Mouse (Mus musculus) myocyte (in vitro differentiated cells): ENCODE measurements around the gene Tcf12. TPM values are rescaled to one million over a fixed set of nuclear protein-coding genes. Genes with fewer than 3 reads are reported as not detected.

Source experiments
- H3K27me3 ChIP-seq: one replicate; pipeline ENCODE4 v1.6.1; 2011; ENCODE audit not compliant: control insufficient read depth, insufficient read depth, insufficient read length
- H3K36me3 ChIP-seq: one replicate; pipeline ENCODE4 v1.6.1; 2011; ENCODE audit not compliant: control insufficient read depth, insufficient read depth
- H3K4me2 ChIP-seq: one replicate; pipeline ENCODE4 v1.6.1; 2011; ENCODE audit warnings: low read depth, control low read depth
- H3K4me3 ChIP-seq: one replicate; pipeline ENCODE4 v1.5.1; 2011; ENCODE audit warnings: mild to moderate bottlenecking, control low read depth, moderate library complexity
- H3K79me2 ChIP-seq: one replicate; pipeline ENCODE4 v1.6.1; 2011; ENCODE audit not compliant: control insufficient read depth, insufficient read depth
- H3ac ChIP-seq: one replicate; pipeline ENCODE4 v1.6.1; 2011; ENCODE audit not compliant: control insufficient read depth, insufficient read length
- CEBPB ChIP-seq: IDR thresholded peaks from 2 replicates; pipeline ENCODE4 v1.6.1; 2011; ENCODE audit warnings: mild to moderate bottlenecking, moderate library complexity; ENCODE audit not compliant: poor library complexity, insufficient read depth, severe bottlenecking
- E2F4 ChIP-seq: IDR thresholded peaks from one replicate; pipeline ENCODE4 v1.6.1; 2011; ENCODE audit warnings: mild to moderate bottlenecking, control low read depth, moderate library complexity; ENCODE audit not compliant: insufficient read depth
- MAX ChIP-seq: IDR thresholded peaks from one replicate; pipeline ENCODE4 v1.6.1; 2011; ENCODE audit warnings: low read depth, mild to moderate bottlenecking, control low read depth
- MYOD1 ChIP-seq, 3 experiments: IDR thresholded peaks; one replicate each; pipeline ENCODE4 v1.6.1; 2011; ENCODE audit warnings: control low read depth in 2 of 3, low read depth in 2 of 3, mild to moderate bottlenecking in 2 of 3, moderate library complexity in 1 of 3; ENCODE audit not compliant: insufficient read length in 2 of 3, control insufficient read depth in 1 of 3
- MYOG ChIP-seq, 3 experiments: IDR thresholded peaks; one replicate each; pipeline ENCODE4 v1.6.1; 2011; ENCODE audit warnings: control low read depth in 2 of 3, low read depth in 2 of 3, mild to moderate bottlenecking in 2 of 3; ENCODE audit not compliant: insufficient read length in 2 of 3, control insufficient read depth in 1 of 3, insufficient read depth in 1 of 3
- POLR2A ChIP-seq: IDR thresholded peaks from one replicate; pipeline ENCODE4 v1.6.1; 2011; ENCODE audit warnings: low read depth, mild to moderate bottlenecking, control low read depth, moderate library complexity; ENCODE audit not compliant: insufficient read length
- POLR2AphosphoS2 ChIP-seq: IDR thresholded peaks from one replicate; pipeline ENCODE4 v1.6.1; 2011; ENCODE audit warnings: low read depth, control low read depth; ENCODE audit not compliant: insufficient read length
- REST ChIP-seq: IDR thresholded peaks from one replicate; pipeline ENCODE4 v1.6.1; 2011; ENCODE audit warnings: mild to moderate bottlenecking, control low read depth, moderate library complexity; ENCODE audit not compliant: insufficient read depth, insufficient read length
- SRF ChIP-seq: IDR thresholded peaks from one replicate; pipeline ENCODE4 v1.6.1; 2011; ENCODE audit warnings: low read depth; ENCODE audit not compliant: control insufficient read depth, insufficient read length
- TCF12 ChIP-seq: IDR thresholded peaks from one replicate; pipeline ENCODE4 v1.6.1; 2011; ENCODE audit warnings: mild to moderate bottlenecking, control low read depth; ENCODE audit not compliant: poor library complexity, insufficient read depth, severe bottlenecking
- TCF3 ChIP-seq: IDR thresholded peaks from one replicate; pipeline ENCODE4 v1.6.1; 2011; ENCODE audit warnings: low read depth, control low read depth; ENCODE audit not compliant: insufficient read length
- USF1 ChIP-seq: IDR thresholded peaks from one replicate; pipeline ENCODE4 v1.6.1; 2011; ENCODE audit warnings: low read depth, mild to moderate bottlenecking, control low read depth, moderate library complexity
- polyA plus RNA-seq: library from polyadenylated mRNA; unstranded; fragments of >200 nt; fragmentation: generic; extraction: Trizol; gene quantifications from one replicate; pipeline ENCODE4 v1.2.1, GENCODE M21; 2012; ENCODE audit warnings: missing spikeins

Gene Tcf12
- polyA plus RNA-seq, 1 experiment: 34.6 TPM

- H3K4me3 ChIP-seq: no peak overlapping the region
- no peak overlapping the region for H3ac ChIP-seq
- H3K4me2 ChIP-seq: no peak overlapping the region
- peaks cover 70% of the 10 kb centered on the region for H3K79me2 ChIP-seq
- no peaks in the 10 kb centered on the region for H3K36me3 ChIP-seq
- TF ChIP-seq USF1 (no peak), CEBPB (no peak), TCF3 (no peak), REST (no peak), MYOD1 (IDR thresholded peaks at IDR 0.05; ENCODE audit: control insufficient read depth in 1 of 3, insufficient read length in 2 of 3, low read depth in 2 of 3) (no peak), MAX (no peak), SRF (no peak), TCF12 (no peak), E2F4 (no peak), POLR2AphosphoS2 (no peak), POLR2A (no peak)
- H3K27me3 ChIP-seq: no peaks in the 10 kb centered on the region
Observed at GRCm38 (mm10) chr9:71959259-71960025, 152.2 kb downstream of the Tcf12 start.

GRCm38 (mm10) chr9:71953217-71953616, 158.5 kb downstream of the Tcf12 start:
- TF ChIP-seq REST (no peak), MYOG (IDR thresholded peaks at IDR 0.05; ENCODE audit: control insufficient read depth in 1 of 3, insufficient read depth in 1 of 3, insufficient read length in 2 of 3, low read depth in 2 of 3) (no peak), MAX (no peak), POLR2A (no peak), TCF12 (no peak), USF1 (no peak), POLR2AphosphoS2 (no peak), TCF3 (no peak), MYOD1 (IDR thresholded peaks at IDR 0.05; ENCODE audit: control insufficient read depth in 1 of 3, insufficient read length in 2 of 3, low read depth in 2 of 3) (no peak), E2F4 (no peak)
- Histone ChIP-seq H3K27me3 (no peaks in the 10 kb centered on the region), H3K4me2 (no peak overlapping the region), H3K4me3 (no peak overlapping the region), H3K79me2 (peaks cover 70% of the 10 kb centered on the region), H3ac (no peak overlapping the region), H3K36me3 (no peaks in the 10 kb centered on the region)

- H3ac ChIP-seq: no peak overlapping the region
- peaks cover 67% of the 10 kb centered on the region for H3K79me2 ChIP-seq
- no peak overlapping the region for H3K4me3 ChIP-seq
- TF ChIP-seq SRF (no peak), TCF12 (no peak), POLR2AphosphoS2 (no peak), MYOD1 (IDR thresholded peaks at IDR 0.05; ENCODE audit: control insufficient read depth in 1 of 3, insufficient read length in 2 of 3, low read depth in 2 of 3) (no peak), CEBPB (no peak), MAX (no peak), TCF3 (no peak), POLR2A (no peak), REST (no peak)
- no peaks in the 10 kb centered on the region for H3K36me3 ChIP-seq
- H3K4me2 ChIP-seq: no peak overlapping the region
- H3K27me3 ChIP-seq: no peaks in the 10 kb centered on the region
Observed at GRCm38 (mm10) chr9:71952621-71953076, 159.0 kb downstream of the Tcf12 start.

GRCm38 (mm10) chr9:71951926-71952325, 159.7 kb downstream of the Tcf12 start:
- peaks cover 66% of the 10 kb centered on the region for H3K79me2 ChIP-seq
- no peak overlapping the region for H3K4me3 ChIP-seq
- TF ChIP-seq POLR2AphosphoS2: no peak
- H3ac ChIP-seq: no peak overlapping the region
- H3K36me3 ChIP-seq: no peaks in the 10 kb centered on the region
- no peak overlapping the region for H3K4me2 ChIP-seq
- no peaks in the 10 kb centered on the region for H3K27me3 ChIP-seq

- H3K27me3 ChIP-seq: no peaks in the 10 kb centered on the region
- H3K4me2 ChIP-seq: no peak overlapping the region
- peaks cover 63% of the 10 kb centered on the region for H3K79me2 ChIP-seq
- no peak overlapping the region for H3ac ChIP-seq
- H3K4me3 ChIP-seq: no peak overlapping the region
- no peaks in the 10 kb centered on the region for H3K36me3 ChIP-seq
- TF ChIP-seq TCF12: no peak
- TF ChIP-seq MYOD1 (IDR thresholded peaks at IDR 0.05; ENCODE audit: control insufficient read depth in 1 of 3, insufficient read length in 2 of 3, low read depth in 2 of 3): no peak
- no peak for TF ChIP-seq POLR2A
- TF ChIP-seq USF1: no peak
- TF ChIP-seq MAX: no peak
- TF ChIP-seq MYOG (IDR thresholded peaks at IDR 0.05; ENCODE audit: control insufficient read depth in 1 of 3, insufficient read depth in 1 of 3, insufficient read length in 2 of 3, low read depth in 2 of 3): no peak
- no peak for TF ChIP-seq TCF3
- TF ChIP-seq POLR2AphosphoS2: no peak
- no peak for TF ChIP-seq REST
- no peak for TF ChIP-seq CEBPB
- TF ChIP-seq SRF: no peak
- no peak for TF ChIP-seq E2F4
Observed at GRCm38 (mm10) chr9:71951341-71951740, 160.3 kb downstream of the Tcf12 start.
